Mouse (Mus musculus): ENCODE data around the gene Mbd6. TPM values are rescaled to one million over a fixed set of nuclear protein-coding genes. Genes with fewer than 3 reads are reported as not detected.

Gene Mbd6
- 10 to 100 TPM; 22.0 to 24.2 TPM for total RNA-seq (2021)

GRCm38 (mm10) chr10:127288800-127289572, at the start of gene Mbd6:
TSS of gene Mbd6 (minus strand) at chr10:127289018.
- intact Hi-C loops (cut with DNase I), result loop anchor here (5.0 kb wide), 1 partner anchor 378 kb away; the partner anchor contains the start of genes Nab2 and Nemp1
- DNase-seq, result peak; percentile 89 to 92

GRCm38 (mm10) chr10:127337536-127338099, 48.8 kb upstream of the Mbd6 start:
- intact Hi-C loops (cut with DNase I), result loop anchor here (5.0 kb wide), 1 partner anchor 215 kb away; the partner anchor contains the start of gene Os9

GRCm38 (mm10) chr10:127336952-127337351, 48.1 kb upstream of the Mbd6 start:
- intact Hi-C loops (cut with DNase I), result loop anchor here (5.0 kb wide), 1 partner anchor 215 kb away; the partner anchor contains the start of gene Os9
- DNase-seq, result no peak

More at GRCm38 (mm10) chr10:127337536-127338099, 48.8 kb upstream of the Mbd6 start:
- DNase-seq, result no peak

DNA sequence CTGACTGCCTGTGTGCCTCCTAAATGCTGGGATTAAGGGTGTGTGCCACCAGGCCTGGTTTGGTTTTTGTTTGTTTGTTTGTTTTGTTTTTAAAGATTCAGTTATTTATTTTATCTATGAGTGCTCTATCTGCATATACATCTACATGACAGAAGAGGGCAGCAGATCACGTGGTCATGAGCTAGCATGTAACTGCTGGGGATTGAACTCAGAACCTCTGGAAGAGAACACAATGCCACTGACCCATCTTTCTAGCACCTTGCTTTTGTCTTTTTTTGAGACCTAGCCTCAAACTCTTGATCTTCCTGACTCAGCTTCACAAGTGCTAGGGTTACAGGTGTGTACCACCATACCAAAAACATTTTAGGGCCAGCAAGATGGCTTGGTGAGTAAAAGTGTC, 46.5 kb upstream of the Mbd6 start:
- no peak for DNase-seq
- intact Hi-C loops (cut with DNase I), result loop anchor here (5.0 kb wide), 1 partner anchor 213 kb away; the partner anchor contains the start of gene Os9

DNA sequence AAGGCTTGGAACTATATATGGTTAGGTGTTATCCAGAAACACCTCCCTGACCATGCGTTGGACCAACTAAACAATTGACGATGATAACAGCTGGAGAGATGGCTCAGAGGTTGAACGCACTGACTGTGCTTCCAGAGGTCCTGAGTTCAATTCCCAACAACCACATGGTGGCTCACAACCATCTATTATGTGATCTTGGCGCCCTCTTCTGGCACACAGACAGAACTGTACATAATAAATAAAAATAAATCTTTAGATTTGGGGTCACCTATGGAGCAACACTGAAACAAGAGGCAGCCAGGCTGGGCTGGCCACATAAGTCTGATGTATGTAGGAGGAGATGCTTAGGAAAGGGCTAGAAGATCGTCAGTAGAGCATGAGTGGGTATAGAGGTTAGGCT, 44.3 kb upstream of the Mbd6 start:
- DNase-seq, result no peak
- intact Hi-C loops (cut with DNase I), result no loop called here

GRCm38 (mm10) chr10:127332211-127332874, 43.5 kb upstream of the Mbd6 start:
- intact Hi-C loops (cut with DNase I), result no loop called here
- no peak for DNase-seq

- intact Hi-C loops (cut with DNase I), result no loop called here
- DNase-seq, result no peak
Measured at GRCm38 (mm10) chr10:127330212-127330611, 41.4 kb upstream of the Mbd6 start.

GRCm38 (mm10) chr10:127327461-127328145, 38.8 kb upstream of the Mbd6 start:
- DNase-seq, result no peak
- intact Hi-C loops (cut with DNase I), result no loop called here

DNA sequence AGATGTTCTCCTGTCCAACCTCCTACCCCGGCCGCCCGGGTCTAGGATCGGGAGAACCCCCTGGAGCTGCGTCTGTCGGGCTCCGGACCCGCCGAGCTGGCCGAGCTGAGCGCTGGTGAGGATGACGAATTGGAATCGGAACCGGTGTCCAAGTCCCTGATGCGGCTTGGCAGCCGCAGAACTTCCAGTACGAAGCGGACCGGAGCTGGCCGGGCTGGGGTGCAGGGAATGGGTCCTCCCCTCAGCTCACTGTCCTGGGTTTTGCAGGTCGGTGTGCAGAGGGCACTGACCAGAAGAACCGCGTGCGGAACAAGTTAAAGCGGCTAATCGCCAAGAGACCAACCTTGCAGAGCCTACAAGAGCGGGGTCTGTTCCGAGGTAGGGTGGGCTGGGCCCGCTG, 38.0 kb upstream of the Mbd6 start:
- intact Hi-C loops (cut with DNase I), result no loop called here
- peak in 1 of 2 experiments; percentile 43 for DNase-seq

GRCm38 (mm10) chr10:127326017-127326801, 37.4 kb upstream of the Mbd6 start:
- intact Hi-C loops (cut with DNase I), result no loop called here
- DNase-seq, result peak; percentile 35 to 45

DNA sequence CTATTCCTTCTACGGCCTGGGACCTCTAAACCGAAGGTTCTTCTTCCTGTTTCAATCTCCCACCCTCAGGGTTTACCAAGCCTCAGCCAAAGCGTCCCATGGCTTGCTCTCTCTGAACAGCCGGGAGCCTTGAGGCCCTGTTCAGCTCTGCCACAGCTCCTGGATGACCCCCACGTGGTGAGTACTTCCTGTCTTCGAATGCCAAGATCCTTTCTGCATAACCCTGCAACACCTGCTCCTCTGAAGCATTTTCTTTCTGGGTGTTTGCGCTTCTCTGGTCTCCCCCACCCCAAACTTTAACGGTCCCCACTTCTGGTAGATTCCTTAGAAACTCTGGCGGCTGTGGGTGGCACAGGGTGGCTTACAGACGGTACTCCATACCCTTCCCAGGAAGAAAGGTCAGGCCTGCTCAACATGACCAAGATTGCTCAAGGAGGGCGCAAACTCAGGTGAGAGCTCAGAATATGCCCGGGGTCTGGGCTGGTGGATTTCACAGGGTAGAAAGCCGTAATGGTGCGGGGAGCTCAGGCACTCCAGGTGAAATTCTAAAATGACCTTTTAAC, 36.7 kb upstream of the Mbd6 start:
- intact Hi-C loops (cut with DNase I), result no loop called here
- DNase-seq, result no peak

GRCm38 (mm10) chr10:127324495-127324894, 35.7 kb upstream of the Mbd6 start:
- DNase-seq, result peak; percentile 26 to 48
- intact Hi-C loops (cut with DNase I), result no loop called here

DNA sequence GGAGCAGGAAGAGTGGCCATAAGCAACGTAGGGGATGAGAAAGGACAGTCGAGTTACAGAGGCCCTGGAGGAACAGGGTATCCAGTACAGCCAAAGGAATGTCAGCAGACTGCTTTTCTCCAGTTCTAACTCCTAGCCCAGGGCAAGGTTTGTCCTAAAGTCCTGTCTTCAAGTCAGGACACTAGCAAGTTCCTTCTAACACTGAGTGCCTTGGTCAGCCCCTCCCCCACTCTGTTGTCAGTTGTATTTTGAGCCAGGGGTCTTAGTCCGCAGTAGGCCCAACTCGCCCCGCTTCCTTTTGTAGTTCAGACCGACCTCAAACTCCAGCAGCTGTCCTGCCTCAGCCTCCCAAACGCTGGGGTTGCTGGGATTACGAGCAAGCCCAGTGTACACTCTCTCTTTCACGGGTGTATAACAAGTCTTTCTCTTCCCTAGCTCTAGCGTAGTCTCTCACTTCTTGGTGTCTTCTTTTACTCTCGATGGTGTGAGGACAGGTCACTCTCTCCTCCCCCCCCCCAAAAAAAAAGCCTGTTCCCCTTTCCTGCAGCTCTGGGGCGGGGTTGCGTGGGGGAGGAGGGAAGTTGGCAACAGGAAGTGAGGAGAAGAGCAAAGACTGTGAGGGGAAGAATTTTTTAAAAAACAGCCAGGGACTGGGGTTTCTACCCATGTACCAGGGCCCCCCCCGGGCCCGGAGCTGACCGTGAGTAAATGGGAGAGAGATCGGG, 34.5 kb upstream of the Mbd6 start:
- peak; percentile 21 to 35 for DNase-seq
- intact Hi-C loops (cut with DNase I), result no loop called here

DNA sequence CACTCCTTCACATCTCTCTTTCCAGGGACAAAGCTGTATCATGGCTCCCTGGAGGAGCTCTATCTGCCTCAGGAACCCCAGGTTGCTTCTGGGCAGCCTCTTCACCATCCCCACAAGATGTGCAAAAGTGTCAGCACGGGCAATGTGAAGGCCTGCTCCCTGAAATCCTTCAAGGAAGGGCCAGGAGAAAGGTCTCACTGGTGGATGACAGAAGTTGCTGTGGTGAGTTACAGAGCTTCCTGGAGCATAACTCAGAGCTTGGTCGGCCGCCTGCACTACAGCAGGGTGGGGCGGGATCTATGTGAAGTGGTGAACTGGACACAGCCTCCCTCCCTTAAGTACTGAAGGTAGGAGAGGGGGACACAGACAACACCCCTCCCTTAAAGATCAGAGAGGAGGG, 33.9 kb upstream of the Mbd6 start:
- intact Hi-C loops (cut with DNase I), result no loop called here
- DNase-seq, result no peak

DNA sequence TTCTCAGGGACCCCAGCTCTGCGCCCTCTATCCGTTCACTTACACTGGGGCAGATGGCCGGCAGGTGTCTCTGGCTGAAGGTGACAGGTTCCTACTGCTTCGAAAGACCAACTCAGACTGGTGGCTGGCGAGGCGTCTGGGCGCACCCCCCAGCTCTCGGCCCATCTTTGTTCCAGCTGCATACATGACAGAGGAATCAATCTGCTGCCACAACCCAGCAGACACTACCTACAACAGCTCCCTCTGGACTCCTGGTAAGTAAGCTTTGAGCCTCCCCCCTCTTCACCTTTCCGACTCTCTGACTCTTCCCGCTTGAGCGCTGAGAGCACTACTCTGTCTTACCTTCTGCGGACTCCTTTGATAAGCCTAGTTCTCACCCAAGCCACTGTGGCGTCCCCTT, 33.4 kb upstream of the Mbd6 start:
- no peak for DNase-seq
- intact Hi-C loops (cut with DNase I), result no loop called here

DNA sequence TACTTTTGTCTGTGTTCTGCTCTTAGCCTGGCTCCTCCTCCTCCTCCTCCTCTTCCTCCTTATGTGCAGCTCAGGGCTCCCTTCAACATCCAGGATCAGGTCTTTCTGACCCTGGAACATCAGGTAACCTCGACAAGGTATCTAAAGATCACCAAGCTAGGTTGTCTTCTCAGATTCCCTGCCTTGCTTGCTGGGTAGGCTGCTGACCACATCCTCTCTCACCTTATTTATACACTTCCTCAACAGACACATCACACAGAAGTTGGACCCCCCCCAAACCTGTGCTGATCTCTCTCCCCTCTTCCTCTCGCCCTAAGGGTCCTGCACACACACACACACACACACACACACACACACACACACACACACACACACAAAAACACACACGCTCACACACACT, 32.8 kb upstream of the Mbd6 start, which contains the start of gene Arhgap9:
Gene Arhgap9, plus strand, starts transcription at position 344 of the 400 bp plus-strand sequence.
- intact Hi-C loops (cut with DNase I), result no loop called here
- DNase-seq, result no peak

GRCm38 (mm10) chr10:127319969-127320368, 31.2 kb upstream of the Mbd6 start:
- no peak for DNase-seq
- intact Hi-C loops (cut with DNase I), result no loop called here

- intact Hi-C loops (cut with DNase I), result no loop called here
- DNase-seq, result no peak
Measured at GRCm38 (mm10) chr10:127318009-127318408, 29.2 kb upstream of the Mbd6 start.

- DNase-seq, result no peak
- intact Hi-C loops (cut with DNase I), result no loop called here
Measured at GRCm38 (mm10) chr10:127317277-127317676, 28.5 kb upstream of the Mbd6 start.
